Mouse (Mus musculus): Measurements from ENCODE around the gene Wwox. TPM values are rescaled to one million over a fixed set of nuclear protein-coding genes. Genes with fewer than 3 reads are reported as not detected.
A peak's percentile ranks its signal among the peaks of the same experiment; 100 is the strongest.

Wwox gene
- polyA plus RNA-seq, 1 experiment from 2014 or later, result 11.0 TPM

- no peak overlapping the region for H3K9ac ChIP-seq (ENCODE audit: low read depth, low read length)
- peak; percentile 55 for DNase-seq (ENCODE audit: low spot score)
- H3K4me2 ChIP-seq (ENCODE audit: low read depth, low read length), result no peak overlapping the region
- WGBS, result 55% methylated on average over 4 of the region's 4 CpGs
- H3K9me3 ChIP-seq (ENCODE audit: control insufficient read depth, low read length), result peaks cover 4% of the 10 kb centered on the region; the same call in 1 of the 2 replicates
- H3K27ac ChIP-seq (replicated peaks; ENCODE audit: low read depth, low read length), result no peak overlapping the region
- no peak overlapping the region for H3K4me3 ChIP-seq (ENCODE audit: low read depth, low read length)
- no peaks in the 10 kb centered on the region for H3K36me3 ChIP-seq (ENCODE audit: control insufficient read depth, insufficient read depth, low read length)
- 0 out of 2 replicates have a peak, but pooled peaks cover 5% of the 10 kb centered on the region for H3K4me1 ChIP-seq (ENCODE audit: control insufficient read depth, insufficient read depth, low read length)
- peaks cover 4% of the 10 kb centered on the region; the same call in 1 of the 2 replicates for H3K27me3 ChIP-seq (replicated peaks; ENCODE audit: control insufficient read depth, insufficient read depth, low read length)
- ATAC-seq (ENCODE audit: low read depth), result no peak
These were observed 218.3 kb downstream of the Wwox start for GRCm38 (mm10) chr8:114657789-114658188.

GRCm38 (mm10) chr8:114658475-114658874 lies 219.0 kb downstream of the Wwox start:
- Histone ChIP-seq H3K9me3 (ENCODE audit: control insufficient read depth, low read length) (peaks cover 4% of the 10 kb centered on the region; the same call in 1 of the 2 replicates), H3K4me1 (ENCODE audit: control insufficient read depth, insufficient read depth, low read length) (0 out of 2 replicates have a peak, but pooled peaks cover 5% of the 10 kb centered on the region), H3K27me3 (replicated peaks; ENCODE audit: control insufficient read depth, insufficient read depth, low read length) (peaks cover 4% of the 10 kb centered on the region; the same call in 1 of the 2 replicates), H3K9ac (ENCODE audit: low read depth, low read length) (no peak overlapping the region), H3K4me3 (ENCODE audit: low read depth, low read length) (no peak overlapping the region), H3K36me3 (ENCODE audit: control insufficient read depth, insufficient read depth, low read length) (no peaks in the 10 kb centered on the region), H3K27ac (replicated peaks; ENCODE audit: low read depth, low read length) (no peak overlapping the region), H3K4me2 (ENCODE audit: low read depth, low read length) (no peak overlapping the region)
- ATAC-seq (ENCODE audit: low read depth), result no peak
- peak; percentile 57 for DNase-seq (ENCODE audit: low spot score)
- WGBS, result 7% methylated on average over 4 of the region's 4 CpGs

GRCm38 (mm10) chr8:114663053-114663452 lies 223.6 kb downstream of the Wwox start:
- ATAC-seq (ENCODE audit: low read depth), result no peak
- no peak overlapping the region for H3K27ac ChIP-seq (replicated peaks; ENCODE audit: low read depth, low read length)
- no peak for DNase-seq (ENCODE audit: low spot score)
- H3K9ac ChIP-seq (ENCODE audit: low read depth, low read length), result no peak overlapping the region
- 0 out of 2 replicates have a peak, but pooled peaks cover 1% of the 10 kb centered on the region for H3K4me1 ChIP-seq (ENCODE audit: control insufficient read depth, insufficient read depth, low read length)
- 74% methylated on average over 7 of the region's 7 CpGs for WGBS
- 0 out of 2 replicates have a peak, but pooled peaks cover 4% of the 10 kb centered on the region for H3K27me3 ChIP-seq (replicated peaks; ENCODE audit: control insufficient read depth, insufficient read depth, low read length)
- no peaks in the 10 kb centered on the region for H3K36me3 ChIP-seq (ENCODE audit: control insufficient read depth, insufficient read depth, low read length)
- H3K4me3 ChIP-seq (ENCODE audit: low read depth, low read length), result no peak overlapping the region
- peaks cover 4% of the 10 kb centered on the region; the same call in 1 of the 2 replicates for H3K9me3 ChIP-seq (ENCODE audit: control insufficient read depth, low read length)
- no peak overlapping the region for H3K4me2 ChIP-seq (ENCODE audit: low read depth, low read length)

- no peak overlapping the region for H3K27ac ChIP-seq (replicated peaks; ENCODE audit: low read depth, low read length)
- no peak for DNase-seq (ENCODE audit: low spot score)
- no peak overlapping the region for H3K9ac ChIP-seq (ENCODE audit: low read depth, low read length)
- no peak for ATAC-seq (ENCODE audit: low read depth)
- WGBS, result 55% methylated on average over 6 of the region's 6 CpGs
- no peaks in the 10 kb centered on the region for H3K9me3 ChIP-seq (ENCODE audit: control insufficient read depth, low read length)
- no peak overlapping the region for H3K4me2 ChIP-seq (ENCODE audit: low read depth, low read length)
- no peak overlapping the region for H3K4me3 ChIP-seq (ENCODE audit: low read depth, low read length)
- H3K36me3 ChIP-seq (ENCODE audit: control insufficient read depth, insufficient read depth, low read length), result no peaks in the 10 kb centered on the region
- H3K27me3 ChIP-seq (replicated peaks; ENCODE audit: control insufficient read depth, insufficient read depth, low read length), result 0 out of 2 replicates have a peak, but pooled peaks cover 4% of the 10 kb centered on the region
- H3K4me1 ChIP-seq (ENCODE audit: control insufficient read depth, insufficient read depth, low read length), result no peaks in the 10 kb centered on the region
These were observed 226.1 kb downstream of the Wwox start for GRCm38 (mm10) chr8:114665521-114665920.

- WGBS, result 52% methylated on average over 6 of the region's 6 CpGs
- Histone ChIP-seq H3K4me2 (ENCODE audit: low read depth, low read length) (no peak overlapping the region), H3K4me1 (ENCODE audit: control insufficient read depth, insufficient read depth, low read length) (0 out of 2 replicates have a peak, but pooled peaks cover 4% of the 10 kb centered on the region), H3K36me3 (ENCODE audit: control insufficient read depth, insufficient read depth, low read length) (no peaks in the 10 kb centered on the region), H3K9me3 (ENCODE audit: control insufficient read depth, low read length) (no peaks in the 10 kb centered on the region), H3K4me3 (ENCODE audit: low read depth, low read length) (no peak overlapping the region), H3K27ac (replicated peaks; ENCODE audit: low read depth, low read length) (no peak overlapping the region), H3K9ac (ENCODE audit: low read depth, low read length) (no peak overlapping the region), H3K27me3 (replicated peaks; ENCODE audit: control insufficient read depth, insufficient read depth, low read length) (no peaks in the 10 kb centered on the region)
- ATAC-seq (ENCODE audit: low read depth) (no peak), DNase-seq (ENCODE audit: low spot score) (peak; percentile 45)
These were observed 231.3 kb downstream of the Wwox start for GRCm38 (mm10) chr8:114670801-114671200.

GRCm38 (mm10) chr8:114671237-114671674 lies 231.8 kb downstream of the Wwox start:
- no peaks in the 10 kb centered on the region for H3K27me3 ChIP-seq (replicated peaks; ENCODE audit: control insufficient read depth, insufficient read depth, low read length)
- no peaks in the 10 kb centered on the region for H3K36me3 ChIP-seq (ENCODE audit: control insufficient read depth, insufficient read depth, low read length)
- H3K4me3 ChIP-seq (ENCODE audit: low read depth, low read length), result no peak overlapping the region
- H3K27ac ChIP-seq (replicated peaks; ENCODE audit: low read depth, low read length), result peak overlapping the region; percentile 36; the same call in 1 of the 2 replicates
- DNase-seq (ENCODE audit: low spot score) (peak; percentile 85), ATAC-seq (ENCODE audit: low read depth) (peak; percentile 87)
- no peak overlapping the region for H3K9ac ChIP-seq (ENCODE audit: low read depth, low read length)
- no peaks in the 10 kb centered on the region for H3K9me3 ChIP-seq (ENCODE audit: control insufficient read depth, low read length)
- H3K4me1 ChIP-seq (ENCODE audit: control insufficient read depth, insufficient read depth, low read length), result 0 out of 2 replicates have a peak, but pooled peaks cover 4% of the 10 kb centered on the region
- H3K4me2 ChIP-seq (ENCODE audit: low read depth, low read length), result no peak overlapping the region
- 56% methylated on average over 9 of the region's 9 CpGs for WGBS

- no peak overlapping the region for H3K4me3 ChIP-seq (ENCODE audit: low read depth, low read length)
- H3K9me3 ChIP-seq (ENCODE audit: control insufficient read depth, low read length), result no peaks in the 10 kb centered on the region
- peaks cover 12% of the 10 kb centered on the region for H3K4me1 ChIP-seq (ENCODE audit: control insufficient read depth, insufficient read depth, low read length)
- no peak overlapping the region for H3K4me2 ChIP-seq (ENCODE audit: low read depth, low read length)
- no peak for DNase-seq (ENCODE audit: low spot score)
- ATAC-seq (ENCODE audit: low read depth), result no peak
- H3K36me3 ChIP-seq (ENCODE audit: control insufficient read depth, insufficient read depth, low read length), result no peaks in the 10 kb centered on the region
- WGBS, result 90% methylated on average over 3 of the region's 3 CpGs
- H3K27ac ChIP-seq (replicated peaks; ENCODE audit: low read depth, low read length), result no peak overlapping the region
- no peaks in the 10 kb centered on the region for H3K27me3 ChIP-seq (replicated peaks; ENCODE audit: control insufficient read depth, insufficient read depth, low read length)
- H3K9ac ChIP-seq (ENCODE audit: low read depth, low read length), result no peak overlapping the region
These were observed 234.0 kb downstream of the Wwox start for GRCm38 (mm10) chr8:114673416-114673815.

GRCm38 (mm10) chr8:114675151-114675550 lies 235.7 kb downstream of the Wwox start:
- no peak overlapping the region for H3K9ac ChIP-seq (ENCODE audit: low read depth, low read length)
- no peak overlapping the region for H3K4me2 ChIP-seq (ENCODE audit: low read depth, low read length)
- H3K4me1 ChIP-seq (ENCODE audit: control insufficient read depth, insufficient read depth, low read length), result peaks cover 19% of the 10 kb centered on the region
- no peaks in the 10 kb centered on the region for H3K36me3 ChIP-seq (ENCODE audit: control insufficient read depth, insufficient read depth, low read length)
- DNase-seq (ENCODE audit: low spot score) (no peak), ATAC-seq (ENCODE audit: low read depth) (no peak)
- 84% methylated on average over 7 of the region's 7 CpGs for WGBS
- H3K4me3 ChIP-seq (ENCODE audit: low read depth, low read length), result no peak overlapping the region
- H3K27ac ChIP-seq (replicated peaks; ENCODE audit: low read depth, low read length), result no peak overlapping the region
- H3K27me3 ChIP-seq (replicated peaks; ENCODE audit: control insufficient read depth, insufficient read depth, low read length), result no peaks in the 10 kb centered on the region
- no peaks in the 10 kb centered on the region for H3K9me3 ChIP-seq (ENCODE audit: control insufficient read depth, low read length)

- no peaks in the 10 kb centered on the region for H3K9me3 ChIP-seq (ENCODE audit: control insufficient read depth, low read length)
- no peak overlapping the region for H3K27ac ChIP-seq (replicated peaks; ENCODE audit: low read depth, low read length)
- H3K9ac ChIP-seq (ENCODE audit: low read depth, low read length), result no peak overlapping the region
- DNase-seq (ENCODE audit: low spot score), result no peak
- H3K4me2 ChIP-seq (ENCODE audit: low read depth, low read length), result no peak overlapping the region
- no peak overlapping the region for H3K4me3 ChIP-seq (ENCODE audit: low read depth, low read length)
- 76% methylated on average over 2 of the region's 2 CpGs for WGBS
- H3K4me1 ChIP-seq (ENCODE audit: control insufficient read depth, insufficient read depth, low read length), result peaks cover 15% of the 10 kb centered on the region
- no peak for ATAC-seq (ENCODE audit: low read depth)
- no peaks in the 10 kb centered on the region for H3K36me3 ChIP-seq (ENCODE audit: control insufficient read depth, insufficient read depth, low read length)
- H3K27me3 ChIP-seq (replicated peaks; ENCODE audit: control insufficient read depth, insufficient read depth, low read length), result no peaks in the 10 kb centered on the region
These were observed 237.5 kb downstream of the Wwox start for GRCm38 (mm10) chr8:114676918-114677317.
